27 mouse cellular contexts compared by ENCODE assay signal in the genomic region with DNA sequence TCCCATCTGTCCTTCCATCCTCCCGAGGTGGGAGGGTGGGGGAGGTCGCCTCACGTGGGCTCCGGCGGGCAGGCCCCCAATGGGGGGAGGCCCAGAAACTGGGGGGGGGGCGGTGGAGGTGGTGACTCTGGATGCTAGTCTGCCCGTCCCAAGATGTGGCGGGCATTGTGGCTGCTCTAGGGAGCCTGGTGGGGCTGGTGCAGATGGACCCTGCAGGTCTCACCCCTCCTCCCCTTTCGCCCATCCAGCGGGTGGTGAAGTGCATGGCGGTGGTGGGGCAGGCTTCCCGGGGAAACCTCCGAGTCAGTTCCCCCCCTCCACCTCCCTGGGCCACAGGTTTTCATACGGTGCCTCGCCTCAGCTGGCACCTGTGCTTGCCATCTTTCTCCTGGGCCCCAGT.
A peak's percentile ranks its signal among the peaks of the same experiment; 100 is the strongest.
DNase-seq lines count a peak whose midpoint lies in the region; ATAC-seq and TF ChIP-seq lines count a peak whose summit lies in the region.
"Had no signal": no experiment of that assay in that cellular context is flagged by ENCODE, and none has a peak within 500 bp of the region (broad histone marks: within the 10 kb centered on the region; RNA-seq: fewer than 3 reads in every experiment).

No protein-coding gene starts in this region.

- H3K4me1 ChIP-seq in hindbrain, embryonic 11.5 days (replicated peaks; ENCODE audit: control insufficient read depth, insufficient read depth, low read length): no peaks in the 10 kb centered on the region
- H3K4me1 ChIP-seq in hindbrain, embryonic 13.5 days (replicated peaks): no peaks in the 10 kb centered on the region
- no peaks in the 10 kb centered on the region for H3K4me1 ChIP-seq in midbrain, embryonic 14.5 days (ENCODE audit: control insufficient read depth, insufficient read depth, low read length)
- H3K4me1 ChIP-seq in midbrain, embryonic 13.5 days (replicated peaks): no peaks in the 10 kb centered on the region
- H3K4me1 ChIP-seq in ES-E14 (ENCODE audit: control insufficient read depth in 2 of 2, insufficient read depth in 2 of 2, low read length in 2 of 2, poor library complexity in 1 of 2): no peaks in the 10 kb centered on the region
- H3K4me1 ChIP-seq in stomach, embryonic 15.5 days: no peaks in the 10 kb centered on the region
- H3K4me1 ChIP-seq: embryonic facial prominence, embryonic 13.5 days; heart, embryonic 13.5 days; liver, embryonic 15.5 days; midbrain, embryonic 12.5 days; neural tube, embryonic 13.5 days had no signal

- no peaks in the 10 kb centered on the region for H3K9me3 ChIP-seq in hindbrain, embryonic 11.5 days (ENCODE audit: control insufficient read depth, low read length)
- H3K9me3 ChIP-seq in hindbrain, embryonic 13.5 days: peaks cover 7% of the 10 kb centered on the region
- peaks cover 4% of the 10 kb centered on the region; the same call in 1 of the 2 replicates for H3K9me3 ChIP-seq in midbrain, embryonic 14.5 days (ENCODE audit: control insufficient read depth, low read length)
- H3K9me3 ChIP-seq in midbrain, embryonic 13.5 days: no peaks in the 10 kb centered on the region
- no peaks in the 10 kb centered on the region for H3K9me3 ChIP-seq in ES-E14 (ENCODE audit: control insufficient read depth, insufficient read depth, low read depth, low read length)
- H3K9me3 ChIP-seq in stomach, embryonic 15.5 days: no peaks in the 10 kb centered on the region
- H3K9me3 ChIP-seq: neural tube, embryonic 13.5 days had no signal

- WGBS in hindbrain, embryonic 11.5 days: 89% methylated on average over 8 of the region's 15 CpGs
- 78% methylated on average over 13 of the region's 15 CpGs for whole genome bisulfite sequencing in hindbrain, embryonic 13.5 days
- 88% methylated on average over 12 of the region's 15 CpGs for WGBS in midbrain, embryonic 14.5 days
- 85% methylated on average over 15 of the region's 15 CpGs for WGBS in midbrain, embryonic 13.5 days
- 86% methylated on average over 13 of the region's 15 CpGs for WGBS in stomach, embryonic 15.5 days

- no peak for DNase-seq in hindbrain, embryonic 11.5 days (ENCODE audit: low spot score)
- DNase-seq in midbrain, embryonic 14.5 days: no peak
- no peak for DNase-seq in ES-E14 (ENCODE audit: low read depth, low spot score)
- no peak for DNase-seq in spleen, postnatal 4 days (ENCODE audit: low spot score in 2 of 2)
- DNase-seq: adrenal gland, adult 2 months; cerebellum, adult 18-20 months; cerebellum, postnatal 14 days; gastrocnemius, postnatal 25 days; heart, adult 18-20 months; heart, postnatal 36 days; kidney, postnatal 36 days; retina, postnatal 1 day; right cerebral cortex, postnatal 25 days; spleen, adult 18-20 months; thymus, adult 18-20 months had no signal

- no peak overlapping the region for H3K9ac ChIP-seq in hindbrain, embryonic 11.5 days (ENCODE audit: low read depth, low read length)
- H3K9ac ChIP-seq in hindbrain, embryonic 13.5 days: no peak overlapping the region
- H3K9ac ChIP-seq in midbrain, embryonic 14.5 days (replicated peaks; ENCODE audit: low read length): no peak overlapping the region
- H3K9ac ChIP-seq in midbrain, embryonic 13.5 days (replicated peaks): no peak overlapping the region
- no peak overlapping the region for H3K9ac ChIP-seq in ES-E14 (ENCODE audit: insufficient read depth, low read depth, low read length, poor library complexity, severe bottlenecking)
- H3K9ac ChIP-seq in stomach, embryonic 15.5 days: no peak overlapping the region
- H3K9ac ChIP-seq: embryonic facial prominence, embryonic 13.5 days; heart, embryonic 13.5 days; liver, embryonic 15.5 days; midbrain, embryonic 12.5 days; neural tube, embryonic 13.5 days had no signal

- no peaks in the 10 kb centered on the region for H3K36me3 ChIP-seq in hindbrain, embryonic 11.5 days (ENCODE audit: control insufficient read depth, insufficient read depth, low read length)
- no peaks in the 10 kb centered on the region for H3K36me3 ChIP-seq in hindbrain, embryonic 13.5 days
- no peaks in the 10 kb centered on the region for H3K36me3 ChIP-seq in midbrain, embryonic 14.5 days (ENCODE audit: control insufficient read depth, insufficient read depth, low read length)
- H3K36me3 ChIP-seq in midbrain, embryonic 13.5 days: no peaks in the 10 kb centered on the region
- H3K36me3 ChIP-seq in ES-E14 (ENCODE audit: control insufficient read depth, insufficient read depth, low read length, poor library complexity, severe bottlenecking): no peaks in the 10 kb centered on the region
- H3K36me3 ChIP-seq in stomach, embryonic 15.5 days: no peaks in the 10 kb centered on the region
- H3K36me3 ChIP-seq: embryonic facial prominence, embryonic 13.5 days; heart, embryonic 13.5 days; liver, embryonic 15.5 days; midbrain, embryonic 12.5 days; neural tube, embryonic 13.5 days had no signal

- no peak overlapping the region for H3K27ac ChIP-seq in hindbrain, embryonic 11.5 days (ENCODE audit: low read depth, low read length)
- H3K27ac ChIP-seq in hindbrain, embryonic 13.5 days: no peak overlapping the region
- H3K27ac ChIP-seq in midbrain, embryonic 14.5 days (replicated peaks; ENCODE audit: low read depth, low read length): no peak overlapping the region
- H3K27ac ChIP-seq in midbrain, embryonic 13.5 days: no peak overlapping the region
- no peak overlapping the region for H3K27ac ChIP-seq in ES-E14 (ENCODE audit: insufficient read depth, low read depth, low read length, poor library complexity, severe bottlenecking)
- no peak overlapping the region for H3K27ac ChIP-seq in stomach, embryonic 15.5 days
- H3K27ac ChIP-seq: embryonic facial prominence, embryonic 13.5 days; heart, embryonic 13.5 days; liver, embryonic 15.5 days; midbrain, embryonic 12.5 days; neural tube, embryonic 13.5 days had no signal

- peak; percentile 33; the same call in 1 of the 2 replicates for ATAC-seq in hindbrain, embryonic 11.5 days (ENCODE audit: low FRiP score)
- no peak for ATAC-seq in hindbrain, embryonic 13.5 days (ENCODE audit: low FRiP score)
- peak; percentile 54 for ATAC-seq in midbrain, embryonic 14.5 days (ENCODE audit: low FRiP score, low TSS enrichment)
- no peak for ATAC-seq in midbrain, embryonic 13.5 days
- ATAC-seq in stomach, embryonic 15.5 days (ENCODE audit: insufficient read depth, low FRiP score, low read depth): 0 out of 2 replicates have a peak, but pooled peaks have one; percentile 22
- ATAC-seq: intestine, postnatal 0 days; lung, postnatal 0 days; Patski had no signal

- in situ Hi-C loops in ES-E14 (cut with MboI; ENCODE audit: low sequenced_read_pairs in 2 of 2, unreplicated experiment in 2 of 2): no loop called here

- no peaks in the 10 kb centered on the region for H3K27me3 ChIP-seq in hindbrain, embryonic 11.5 days (ENCODE audit: control insufficient read depth, insufficient read depth, low read length)
- H3K27me3 ChIP-seq in hindbrain, embryonic 13.5 days: no peaks in the 10 kb centered on the region
- no peaks in the 10 kb centered on the region for H3K27me3 ChIP-seq in midbrain, embryonic 14.5 days (ENCODE audit: control insufficient read depth, insufficient read depth, low read length)
- no peaks in the 10 kb centered on the region for H3K27me3 ChIP-seq in midbrain, embryonic 13.5 days
- H3K27me3 ChIP-seq in stomach, embryonic 15.5 days (replicated peaks): no peaks in the 10 kb centered on the region
- H3K27me3 ChIP-seq: embryonic facial prominence, embryonic 13.5 days; heart, embryonic 13.5 days; liver, embryonic 15.5 days; midbrain, embryonic 12.5 days; neural tube, embryonic 13.5 days; Patski had no signal

- no peak overlapping the region for H3K4me3 ChIP-seq in hindbrain, embryonic 11.5 days (ENCODE audit: low read depth, low read length)
- no peak overlapping the region for H3K4me3 ChIP-seq in hindbrain, embryonic 13.5 days
- no peak overlapping the region for H3K4me3 ChIP-seq in midbrain, embryonic 14.5 days (replicated peaks; ENCODE audit: low read depth, low read length)
- H3K4me3 ChIP-seq in midbrain, embryonic 13.5 days (replicated peaks): no peak overlapping the region
- peak overlapping the region; percentile 23 to 28; a peak in 3 of 4 replicates for H3K4me3 ChIP-seq in ES-E14 (ENCODE audit: insufficient read depth in 1 of 2, low read depth in 1 of 2, low read length in 2 of 2, poor library complexity in 1 of 2, severe bottlenecking in 1 of 2)
- H3K4me3 ChIP-seq in stomach, embryonic 15.5 days (replicated peaks): no peak overlapping the region
- H3K4me3 ChIP-seq: embryonic facial prominence, embryonic 13.5 days; heart, embryonic 13.5 days; liver, embryonic 15.5 days; midbrain, embryonic 12.5 days; myocyte; neural tube, embryonic 13.5 days had no signal

- H3K4me2 ChIP-seq in hindbrain, embryonic 11.5 days (replicated peaks; ENCODE audit: low read depth, low read length): no peak overlapping the region
- H3K4me2 ChIP-seq in hindbrain, embryonic 13.5 days: no peak overlapping the region
- no peak overlapping the region for H3K4me2 ChIP-seq in midbrain, embryonic 14.5 days (ENCODE audit: low read length)
- H3K4me2 ChIP-seq in midbrain, embryonic 13.5 days (replicated peaks): no peak overlapping the region
- no peak overlapping the region for H3K4me2 ChIP-seq in stomach, embryonic 15.5 days
- H3K4me2 ChIP-seq: embryonic facial prominence, embryonic 13.5 days; heart, embryonic 13.5 days; liver, embryonic 15.5 days; midbrain, embryonic 12.5 days; neural tube, embryonic 13.5 days had no signal

TF ChIP-seq in ES-E14, 5 proteins besides CTCF, POLR2A, EP300 and RAD21:
- no peak for TF ChIP-seq ZC3H11A (IDR thresholded peaks at IDR 0.05; ENCODE audit: borderline replicate concordance, low read depth, low read length)
- TF ChIP-seq ZNF384 (IDR thresholded peaks at IDR 0.05; ENCODE audit: low read depth, low read length): no peak
- no peak for TF ChIP-seq HCFC1 (IDR thresholded peaks at IDR 0.05; ENCODE audit: borderline replicate concordance, insufficient read depth, low read length)
- no peak for TF ChIP-seq MAFK (IDR thresholded peaks at IDR 0.05; ENCODE audit: insufficient read depth, low read depth, low read length)
- TF ChIP-seq CHD2 (IDR thresholded peaks at IDR 0.05; ENCODE audit: low read depth, low read length): no peak

Comparison
In these comparisons a context has a peak if more than half of its experiments do, and no peak if none do; other contexts are left out.
1. ATAC-seq: peak in hindbrain, embryonic 11.5 days (single experiment), midbrain, embryonic 14.5 days (single experiment) and stomach, embryonic 15.5 days (single experiment); none in hindbrain, embryonic 13.5 days (single experiment) and midbrain, embryonic 13.5 days (single experiment).
2. H3K4me3 ChIP-seq: peak in ES-E14 (2 of 2); none in hindbrain, embryonic 11.5 days (single experiment), hindbrain, embryonic 13.5 days (single experiment), midbrain, embryonic 14.5 days (single experiment), midbrain, embryonic 13.5 days (single experiment) and stomach, embryonic 15.5 days (single experiment).